Mouse (Mus musculus) forelimb bud, embryonic 11.5 days (tissue): ENCODE results near the gene Rab44.

Experiments
- DNase-seq: peaks from one replicate; pipeline ENCODE4 v3.0.0-alpha.2; 2012; ENCODE audit warnings: low read depth, low spot score

The Rab44 gene

GRCm38 (mm10) chr17:29129341-29129740 is 15.4 kb downstream of the Rab44 start:
- no peak for DNase-seq

GRCm38 (mm10) chr17:29135066-29135465 is 21.1 kb downstream of the Rab44 start:
- no peak for DNase-seq

GRCm38 (mm10) chr17:29136236-29136635 is 22.3 kb downstream of the Rab44 start:
- no peak for DNase-seq

DNA sequence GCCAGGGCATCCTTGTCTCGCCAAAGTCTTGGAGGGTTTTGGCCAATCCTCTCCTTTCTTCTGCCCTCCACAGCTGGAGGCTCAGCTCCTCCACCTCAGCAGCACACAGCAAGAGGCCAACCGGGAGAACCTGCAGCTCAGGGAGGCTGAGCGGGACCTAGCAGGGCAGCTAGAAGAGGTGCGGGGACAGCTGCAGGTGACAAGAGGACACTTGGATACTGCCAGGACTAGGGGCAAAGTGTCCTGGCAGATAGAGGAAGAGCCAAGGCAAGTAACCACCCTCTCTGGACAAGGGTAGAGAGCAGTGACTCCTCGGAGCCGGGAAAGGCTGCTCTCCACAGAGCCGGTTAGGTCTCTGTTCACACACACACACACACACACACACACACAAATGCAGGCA is 24.0 kb downstream of the Rab44 start:
- DNase-seq, result no peak

GRCm38 (mm10) chr17:29141577-29141976 is 27.6 kb downstream of the Rab44 start:
- no peak for DNase-seq

DNA sequence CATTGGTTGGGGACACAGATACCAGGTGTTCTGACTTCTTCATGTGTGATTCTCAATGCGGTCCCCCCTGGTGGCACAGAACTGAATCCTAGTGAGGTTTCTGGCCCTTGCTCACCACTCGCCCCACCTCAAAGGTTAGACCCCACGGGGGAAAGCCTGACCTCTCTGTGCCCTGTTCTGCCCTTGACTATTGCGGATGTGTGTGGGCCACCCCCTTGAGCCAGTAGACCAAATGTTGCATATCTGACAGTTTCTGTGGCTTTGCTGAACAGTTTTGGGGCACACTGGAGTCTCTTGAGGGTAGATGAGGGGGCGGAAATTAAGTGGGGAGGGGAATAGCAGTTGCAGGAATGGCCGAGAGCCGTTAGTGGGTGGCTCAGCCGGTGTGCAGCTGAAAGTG is 29.3 kb downstream of the Rab44 start:
- DNase-seq, result no peak

- no peak for DNase-seq
Measured at GRCm38 (mm10) chr17:29145101-29145500, 31.2 kb downstream of the Rab44 start.

DNA sequence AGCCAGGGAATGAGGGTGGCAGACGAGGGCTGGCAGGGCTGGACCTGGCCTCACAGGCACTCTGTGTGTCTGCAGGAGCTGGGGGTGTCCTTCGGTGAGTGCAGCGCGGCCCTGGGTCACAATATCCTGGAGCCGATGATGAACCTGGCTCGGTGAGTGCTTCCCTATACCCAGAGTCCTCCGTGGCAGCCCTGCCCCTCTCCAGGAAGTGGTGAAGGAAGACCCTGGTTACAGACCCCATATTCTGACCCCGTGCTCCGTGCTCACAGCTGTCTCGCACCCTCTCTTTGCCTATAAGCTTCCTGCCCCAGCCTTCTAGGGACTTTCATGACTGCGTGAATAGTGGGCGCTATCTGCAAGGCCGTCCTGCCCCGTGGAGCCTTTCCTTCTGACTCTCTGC is 33.3 kb downstream of the Rab44 start:
- DNase-seq, result no peak

DNA sequence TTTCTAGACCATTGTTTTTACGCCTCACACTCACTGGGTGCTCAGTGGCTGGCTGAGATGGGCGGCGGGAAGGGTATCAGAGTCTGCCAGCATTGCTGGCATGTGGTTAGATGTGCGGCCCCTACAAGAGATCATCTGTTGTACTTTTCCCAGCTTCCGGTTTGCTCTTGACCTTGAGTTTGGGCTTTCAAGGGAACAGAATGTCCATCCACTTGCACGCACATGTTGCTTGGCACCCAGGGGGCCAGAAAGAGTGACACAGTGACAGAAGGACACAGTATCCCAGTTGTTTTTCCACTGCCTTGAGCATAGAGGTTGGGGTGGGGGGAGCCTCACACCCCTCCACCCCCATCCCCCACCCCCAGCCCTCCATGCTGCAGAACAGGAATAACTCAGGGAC is 33.8 kb downstream of the Rab44 start:
- DNase-seq, result no peak

DNA sequence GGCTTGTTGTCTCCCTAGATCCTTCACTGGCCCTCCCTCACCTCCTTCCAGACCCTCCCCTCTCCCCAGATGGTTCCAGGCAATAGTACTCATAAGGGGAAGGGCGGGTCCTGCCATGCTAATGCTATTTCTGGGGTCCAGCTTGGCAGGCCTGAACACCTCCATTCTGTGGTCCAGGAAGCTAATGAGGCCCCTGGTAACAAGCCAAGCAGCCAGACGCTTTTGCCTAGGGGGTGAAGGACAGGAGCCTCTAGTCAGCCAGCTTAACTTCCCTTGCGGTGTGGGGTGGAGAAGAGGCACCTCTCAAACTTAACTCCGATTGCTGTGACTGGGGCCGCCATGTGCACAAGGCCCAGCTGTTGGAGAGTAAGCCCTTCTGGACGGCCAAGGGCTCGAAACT is 35.8 kb downstream of the Rab44 start:
- no peak for DNase-seq

DNA sequence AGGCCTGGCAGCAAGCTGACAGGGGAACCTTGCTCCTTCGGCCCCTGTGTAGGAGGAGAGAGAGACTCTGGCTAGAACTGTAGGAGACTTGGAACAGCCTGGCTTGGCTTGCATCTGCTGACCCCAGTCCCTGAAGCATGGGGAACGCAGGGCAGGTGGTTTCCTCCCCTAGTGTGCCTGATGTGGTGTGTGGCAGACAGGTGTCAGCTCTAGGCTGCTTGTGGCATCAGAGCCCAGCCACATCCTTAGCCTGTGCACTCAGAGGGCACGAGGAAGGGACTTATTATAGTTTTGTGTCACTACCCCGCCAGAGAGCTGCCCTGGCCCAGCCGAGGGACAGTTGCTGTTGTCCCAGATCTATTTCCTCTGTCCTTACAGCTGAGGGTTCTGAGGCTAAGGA is 38.6 kb downstream of the Rab44 start:
- DNase-seq, result no peak

- no peak for DNase-seq
Measured at GRCm38 (mm10) chr17:29154247-29154646, 40.3 kb downstream of the Rab44 start.

GRCm38 (mm10) chr17:29155355-29156135 is 41.6 kb downstream of the Rab44 start:
- no peak for DNase-seq

DNA sequence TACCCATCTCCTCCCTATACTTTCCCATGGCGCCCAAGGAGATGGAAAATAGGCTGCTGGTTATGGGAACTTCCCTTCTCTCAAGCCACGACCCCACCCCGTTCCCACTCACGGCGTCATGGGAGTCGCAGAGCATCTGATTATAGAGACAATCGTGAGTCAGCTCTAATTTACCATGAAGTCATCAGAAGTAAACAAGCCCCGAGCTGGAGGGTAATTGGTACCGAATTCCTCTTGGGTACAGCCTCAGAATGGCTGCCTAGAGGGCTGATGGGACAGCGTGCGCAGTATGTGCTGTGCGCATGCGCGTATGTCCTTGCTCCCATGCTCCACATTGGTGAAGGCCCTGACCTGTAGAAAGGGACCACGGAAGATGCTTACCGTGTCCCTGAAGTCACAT is 42.5 kb downstream of the Rab44 start:
- no peak for DNase-seq

DNA sequence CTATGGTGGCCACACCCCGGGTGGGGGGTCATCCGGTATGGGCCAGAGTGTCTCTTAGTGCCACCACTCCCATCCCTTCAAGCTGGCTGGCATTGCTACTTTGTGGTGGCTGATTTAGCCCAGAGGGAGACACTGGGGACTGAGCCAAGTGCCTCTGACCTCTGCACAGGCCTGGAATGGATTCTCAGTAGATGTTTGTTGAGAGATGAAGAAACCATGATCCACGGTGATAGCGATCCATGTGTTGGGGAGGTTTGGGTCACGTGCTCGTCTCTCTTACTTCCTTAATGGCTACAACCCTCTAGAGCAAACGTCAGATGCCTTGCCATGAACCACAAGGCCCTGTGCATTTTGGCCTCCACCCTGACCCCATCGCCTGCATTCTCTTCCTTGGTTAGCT is 42.9 kb downstream of the Rab44 start:
- DNase-seq, result no peak

- no peak for DNase-seq
Measured at GRCm38 (mm10) chr17:29158899-29159298, 45.0 kb downstream of the Rab44 start.

DNA sequence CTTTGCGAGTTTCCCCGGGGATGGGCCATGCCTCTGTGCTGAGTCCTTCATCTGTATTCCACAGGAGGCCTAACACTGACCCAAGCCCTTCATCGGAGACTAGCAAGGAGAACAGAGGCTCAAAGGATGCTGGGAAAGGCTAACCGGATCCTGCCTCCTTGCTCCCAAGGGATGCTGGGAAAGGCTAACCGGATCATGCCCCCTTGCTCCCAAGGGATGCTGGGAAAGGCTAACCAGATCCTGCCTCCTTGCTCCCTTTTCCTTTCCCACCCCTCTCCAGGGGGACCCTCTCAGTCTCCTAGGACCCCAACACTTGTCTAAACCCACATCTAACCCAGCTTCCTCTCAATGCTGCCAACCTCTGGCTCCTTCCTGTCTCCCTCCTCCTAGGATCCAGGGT is 45.4 kb downstream of the Rab44 start:
- no peak for DNase-seq

DNA sequence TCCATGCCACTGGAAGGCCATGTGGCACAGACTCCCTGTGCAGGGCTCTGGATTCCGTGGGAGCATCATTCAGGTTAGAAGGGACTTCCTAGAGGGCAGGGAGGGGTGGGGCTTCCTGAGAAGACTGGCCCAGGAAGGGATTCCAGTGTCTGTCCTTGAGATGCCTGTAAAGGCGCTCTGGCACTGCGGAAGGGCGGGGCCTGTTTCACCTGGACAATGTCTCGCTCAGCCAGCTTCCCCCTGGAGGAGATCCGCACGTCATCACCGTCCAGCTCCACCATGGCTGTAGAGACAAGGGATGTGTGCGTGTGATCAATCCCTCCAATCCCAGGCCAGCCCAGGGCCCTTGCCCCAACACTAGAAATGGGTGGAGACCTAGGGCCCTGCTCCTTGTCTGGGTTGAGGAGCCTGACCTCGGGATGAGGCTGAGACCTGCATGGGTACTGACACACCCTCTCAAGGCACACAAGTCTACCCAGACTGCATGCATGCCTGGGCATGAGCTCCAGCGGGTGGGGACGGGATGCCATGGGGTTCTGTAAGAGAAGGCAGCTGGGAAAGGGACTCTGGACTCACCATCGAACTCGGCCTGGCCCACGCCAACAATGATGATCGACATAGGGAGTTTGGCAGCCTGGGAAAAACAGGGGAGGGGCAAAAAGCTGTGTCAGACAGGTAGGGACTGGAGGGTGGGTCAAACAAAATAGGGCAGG is 46.0 kb downstream of the Rab44 start:
- DNase-seq, result no peak

- DNase-seq, result no peak
Measured at GRCm38 (mm10) chr17:29162334-29162733, 48.4 kb downstream of the Rab44 start.

DNA sequence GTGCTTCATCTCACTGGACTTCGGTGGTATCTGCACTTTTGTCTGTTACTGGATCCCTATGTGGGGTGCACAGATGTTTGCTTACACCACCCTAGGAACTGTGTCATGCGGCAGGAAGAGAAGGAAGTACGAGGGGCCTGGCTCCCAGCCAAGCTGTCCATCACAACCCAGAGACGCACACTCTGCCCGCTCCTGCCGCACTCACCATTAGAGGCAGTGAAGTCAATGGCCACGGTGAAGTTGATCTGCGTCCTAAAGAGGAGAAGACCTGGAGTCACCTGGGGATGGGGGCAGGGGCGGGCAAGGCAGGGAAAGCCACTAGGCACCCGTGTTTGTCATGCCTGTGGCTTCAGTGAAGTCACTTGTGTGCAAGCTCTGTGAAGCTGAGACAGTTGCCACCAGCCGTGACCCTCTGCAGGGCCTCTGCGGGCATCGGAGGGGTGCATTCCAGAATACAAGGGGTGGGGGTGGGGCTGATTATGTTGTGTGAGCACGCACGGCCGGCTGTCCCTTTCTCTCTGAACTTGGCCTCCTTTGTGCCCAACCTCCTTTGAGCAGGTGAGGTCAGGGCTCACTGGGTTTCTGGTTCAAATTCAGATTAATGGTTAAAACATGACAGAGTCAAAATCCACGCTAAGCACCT is 50.6 kb downstream of the Rab44 start:
- DNase-seq, result no peak

DNA sequence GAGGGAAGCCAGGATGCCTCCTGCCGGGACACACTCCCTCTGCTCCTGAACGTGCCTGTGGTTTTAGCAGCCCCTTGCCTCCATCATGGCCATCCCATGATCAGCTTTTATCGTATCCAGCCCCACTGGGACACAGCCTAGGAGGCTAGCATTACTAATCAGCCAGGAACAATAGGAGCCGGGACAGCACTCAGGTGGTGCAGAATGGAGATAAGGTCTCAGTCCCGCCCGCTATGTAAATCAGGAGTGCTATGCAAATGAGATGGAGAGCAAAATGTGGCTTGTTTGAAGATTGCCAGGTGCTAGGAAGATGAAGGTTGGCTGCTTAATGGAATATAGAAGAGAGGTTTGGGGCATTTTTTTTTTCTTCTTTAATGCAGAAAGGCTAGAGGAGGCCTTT is 51.5 kb downstream of the Rab44 start:
- DNase-seq, result no peak

DNA sequence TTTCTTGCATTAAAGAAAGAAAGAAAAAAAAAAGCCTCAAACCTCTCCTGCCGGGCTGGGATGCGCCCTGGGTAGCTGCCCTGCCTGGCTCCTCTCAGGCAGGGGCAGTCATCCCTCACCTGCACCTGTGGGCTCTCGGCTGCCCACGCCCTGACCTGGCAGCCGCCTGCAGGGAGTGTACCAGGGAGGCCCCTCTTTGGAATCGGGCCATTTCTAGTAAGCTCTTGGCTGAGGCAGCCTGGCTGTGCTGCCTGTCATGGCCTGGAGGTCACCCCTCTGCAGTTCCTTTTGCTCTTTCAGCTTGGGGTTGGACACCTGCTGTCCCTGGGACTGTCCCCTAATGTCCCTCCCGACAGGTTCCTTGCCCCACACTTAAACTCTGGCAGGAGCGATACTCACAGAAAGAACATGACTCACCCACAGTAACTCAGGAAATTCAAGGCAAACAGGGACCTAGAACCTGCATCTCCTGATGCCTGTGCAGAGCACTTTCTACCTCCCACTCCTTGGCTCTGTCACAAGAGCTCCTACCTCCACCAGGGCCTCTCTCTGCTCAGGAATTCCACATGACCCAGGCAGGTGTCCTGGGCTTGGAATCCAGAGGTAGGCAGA is 52.1 kb downstream of the Rab44 start:
- DNase-seq, result no peak
